Mouse (Mus musculus): ENCODE data around the gene Mgat5.

Gene Mgat5

DNA sequence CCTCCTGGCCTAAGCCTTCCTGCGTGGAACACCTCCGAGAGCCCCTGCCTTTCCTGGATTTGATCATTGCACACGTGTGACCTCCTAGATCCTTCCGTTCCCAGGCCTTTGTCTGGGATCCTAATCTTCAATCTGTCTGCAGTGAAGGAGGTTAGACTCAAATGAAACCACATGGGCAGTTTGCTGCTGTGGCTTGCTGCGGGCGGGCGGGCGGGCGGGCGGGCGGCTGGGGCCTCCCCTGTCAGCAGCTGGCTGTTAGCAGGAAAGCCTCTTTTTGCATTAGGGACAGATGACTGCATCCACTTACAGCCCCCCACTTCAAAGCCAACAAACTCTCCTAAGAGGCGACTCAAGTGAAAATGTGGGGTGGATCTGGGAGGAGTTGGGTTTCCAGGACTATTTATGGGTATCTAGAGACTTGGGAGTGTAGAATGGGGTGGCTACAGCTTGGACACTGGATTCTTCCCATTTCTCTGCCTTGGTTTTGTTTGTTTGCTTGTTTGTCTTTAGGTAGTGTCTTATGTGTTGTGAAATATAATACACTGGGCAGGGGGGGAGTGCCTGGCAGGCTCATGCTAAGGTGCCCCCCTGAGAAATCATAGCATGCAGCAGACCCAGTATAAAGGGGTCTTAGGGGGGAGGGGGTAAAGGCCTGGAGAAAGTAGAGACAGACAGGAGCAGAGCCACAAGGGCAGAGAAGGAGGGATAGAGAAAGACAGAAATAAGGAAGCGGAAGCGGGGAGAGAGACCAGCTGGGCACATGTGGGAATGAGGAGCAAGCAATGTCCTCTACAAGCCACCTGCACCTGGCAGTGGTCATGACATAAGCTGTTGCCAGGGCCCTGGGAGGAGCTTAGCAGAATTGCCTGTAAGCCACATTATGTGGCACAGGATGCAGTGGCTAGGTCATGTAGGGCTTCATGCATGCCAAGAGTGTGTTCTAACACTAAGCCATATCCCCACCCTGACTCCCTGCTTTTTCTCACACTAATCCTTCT lies 238.4 kb downstream of the Mgat5 start:
- DNase-seq = no peak

- no peak for DNase-seq
These were observed 240.1 kb downstream of the Mgat5 start for GRCm38 (mm10) chr1:127444836-127445485.

DNA sequence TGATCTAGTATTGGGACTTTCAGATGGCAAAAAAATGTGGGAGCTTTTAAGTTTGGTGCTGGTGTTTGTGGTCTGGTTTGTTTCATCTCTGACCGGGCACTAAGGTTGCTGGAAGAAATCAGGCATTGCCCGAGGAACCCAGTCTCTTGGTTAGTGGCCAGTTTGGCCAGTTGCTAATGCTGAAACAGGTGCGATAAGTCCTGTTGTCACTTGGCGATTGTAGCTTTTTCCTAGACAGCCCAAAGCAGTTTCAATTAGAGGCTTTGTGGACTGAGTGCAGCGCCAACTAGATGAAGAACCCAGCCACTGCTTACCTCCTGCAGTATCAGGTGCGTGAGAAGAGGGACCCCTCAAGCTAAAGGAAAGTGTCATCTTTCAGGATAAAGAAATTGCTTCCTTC lies 248.6 kb downstream of the Mgat5 start:
- no peak for DNase-seq

DNA sequence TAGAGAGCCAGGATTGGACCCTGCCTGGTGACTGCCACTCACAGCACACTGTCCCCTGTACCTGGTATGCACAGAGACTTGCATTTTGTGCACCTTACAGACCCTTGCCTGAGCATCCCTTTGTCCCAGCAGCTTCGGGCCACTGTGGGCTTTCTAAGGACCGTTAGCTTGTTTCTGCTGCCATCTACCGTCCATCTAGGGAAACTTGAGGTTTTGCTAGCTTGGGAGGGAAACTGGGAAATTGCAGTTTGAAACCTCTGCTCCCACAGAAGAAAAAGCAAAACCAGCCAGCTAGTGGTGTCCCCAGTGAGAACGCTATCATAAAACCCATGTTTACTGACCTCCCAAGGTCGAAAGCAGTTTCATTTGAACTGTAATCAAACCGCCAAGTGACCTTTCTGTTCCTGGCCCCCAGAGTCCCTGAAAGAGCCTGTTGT lies 254.2 kb downstream of the Mgat5 start:
- DNase-seq = peak; percentile 44

DNA sequence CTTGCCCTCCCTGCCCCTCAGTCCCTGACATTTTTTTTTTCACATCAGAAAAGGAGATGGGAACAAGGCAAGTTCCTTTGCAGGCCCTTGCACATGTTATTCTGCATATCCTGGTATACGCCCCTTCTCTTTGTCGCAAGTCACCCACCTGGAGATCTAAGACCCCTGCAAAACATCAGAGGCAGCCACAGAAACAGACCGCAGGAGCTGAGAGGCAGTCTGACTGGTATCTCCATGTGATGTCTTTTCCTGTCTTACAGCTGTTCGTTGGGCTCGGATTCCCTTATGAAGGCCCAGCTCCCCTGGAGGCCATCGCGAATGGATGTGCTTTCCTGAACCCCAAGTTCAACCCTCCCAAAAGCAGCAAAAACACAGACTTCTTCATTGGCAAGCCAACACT lies 254.8 kb downstream of the Mgat5 start:
- DNase-seq = no peak

- DNase-seq = no peak
These were observed 256.2 kb downstream of the Mgat5 start for GRCm38 (mm10) chr1:127461017-127461416.

- DNase-seq = no peak
These were observed 259.2 kb downstream of the Mgat5 start for GRCm38 (mm10) chr1:127464041-127464440.

- no peak for DNase-seq
These were observed 260.5 kb downstream of the Mgat5 start for GRCm38 (mm10) chr1:127465292-127465691.

DNA sequence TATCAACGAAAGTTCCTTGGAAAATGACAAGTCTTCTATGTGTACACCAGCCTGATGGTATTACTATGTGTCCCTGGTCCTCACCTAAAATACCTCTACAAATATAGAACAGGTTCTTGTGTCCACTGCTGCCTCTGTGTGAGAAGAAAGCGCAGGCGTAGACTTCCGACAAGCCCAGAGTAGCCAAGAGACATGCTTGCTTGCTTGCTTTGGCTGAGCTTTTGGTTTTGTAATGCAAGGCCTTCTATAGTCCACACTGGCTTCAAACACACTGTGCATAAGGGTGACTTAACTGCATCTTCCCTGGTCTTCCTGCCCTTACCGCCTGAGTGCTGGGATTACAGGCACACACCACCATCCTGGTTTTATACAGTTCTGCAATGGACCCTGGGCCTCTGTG lies 262.4 kb downstream of the Mgat5 start:
- no peak for DNase-seq

- DNase-seq = no peak
These were observed 265.4 kb downstream of the Mgat5 start for GRCm38 (mm10) chr1:127470175-127470574.

DNA sequence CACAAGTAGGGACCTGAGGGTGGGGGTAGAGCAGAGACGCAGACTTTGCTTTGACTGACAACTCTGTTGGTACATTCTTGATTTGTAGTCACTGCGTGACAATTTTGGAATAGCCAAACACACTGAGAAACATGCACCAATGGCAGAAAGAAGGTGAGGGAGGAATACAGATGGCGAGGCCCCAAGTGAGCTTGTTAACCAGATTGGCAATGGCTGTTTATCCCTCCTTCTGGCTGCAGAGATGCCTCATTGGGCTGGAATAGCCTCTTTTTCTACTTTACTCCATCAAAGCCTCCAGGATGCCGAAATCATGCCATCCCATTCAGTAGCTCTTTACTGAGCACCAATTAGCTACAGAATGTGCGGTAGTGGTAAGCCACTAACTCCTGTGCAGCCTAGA lies 270.9 kb downstream of the Mgat5 start:
- no peak for DNase-seq

DNA sequence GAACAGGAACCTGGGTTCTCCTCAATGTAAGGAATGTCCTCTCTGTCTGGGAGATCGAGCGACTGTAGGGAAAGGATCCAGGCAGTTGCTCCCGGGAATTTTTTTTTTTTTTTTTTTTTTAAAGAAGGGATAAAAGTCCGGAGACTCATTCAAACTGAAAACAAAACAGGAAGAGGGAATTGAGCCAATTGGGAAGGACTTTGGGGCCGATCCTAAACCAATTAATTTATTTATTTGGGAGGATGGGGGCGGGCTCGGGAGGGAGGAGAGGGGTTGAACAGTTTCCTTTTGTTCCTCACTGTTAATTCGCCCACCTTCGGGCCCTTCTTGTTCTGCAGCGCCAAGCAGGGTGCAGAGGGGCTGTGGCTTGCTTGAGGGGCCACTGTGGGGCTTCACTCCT lies 278.1 kb downstream of the Mgat5 start:
- DNase-seq = no peak

DNA sequence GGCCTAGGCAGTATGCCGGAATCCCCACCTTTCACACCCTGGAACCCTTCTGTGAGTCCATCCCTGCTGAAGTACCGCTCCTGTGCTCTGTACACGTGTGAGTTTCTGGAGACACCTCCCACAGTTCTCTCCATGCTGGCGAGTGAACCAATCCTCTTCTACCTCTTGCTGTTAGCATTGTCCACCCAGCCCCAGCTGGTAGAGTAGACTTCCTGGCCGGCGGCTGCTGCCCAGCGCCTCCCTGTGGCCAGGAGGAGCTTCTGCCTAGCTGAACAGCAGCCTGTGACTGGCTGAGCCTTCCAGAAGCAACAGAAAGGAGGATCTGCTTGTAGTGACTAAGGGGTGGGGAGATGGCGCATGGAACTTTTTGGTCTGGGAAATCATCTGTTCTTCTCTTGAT lies 279.4 kb downstream of the Mgat5 start:
- DNase-seq = no peak

- peak; percentile 52 for DNase-seq
These were observed 280.0 kb downstream of the Mgat5 start for GRCm38 (mm10) chr1:127484826-127485225.

DNA sequence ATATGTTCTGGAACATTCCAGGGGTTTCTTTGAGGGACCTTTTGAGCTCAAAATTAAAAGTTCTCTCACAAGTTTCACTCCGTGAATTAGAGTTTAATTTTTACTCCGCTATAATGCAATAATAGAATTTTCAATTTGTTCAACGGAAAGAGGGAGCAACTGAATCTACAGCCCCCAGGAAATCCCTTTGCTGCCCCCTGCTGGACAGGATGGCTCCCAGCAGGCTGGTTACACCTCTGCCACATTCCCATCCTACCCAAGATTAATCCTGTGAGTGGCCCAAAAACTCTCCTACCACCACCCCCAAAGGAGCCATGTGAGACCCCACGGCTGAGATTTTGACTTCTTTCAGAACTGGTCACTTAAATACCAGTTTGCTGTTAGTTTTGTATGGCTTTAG lies 282.3 kb downstream of the Mgat5 start:
- no peak for DNase-seq

DNA sequence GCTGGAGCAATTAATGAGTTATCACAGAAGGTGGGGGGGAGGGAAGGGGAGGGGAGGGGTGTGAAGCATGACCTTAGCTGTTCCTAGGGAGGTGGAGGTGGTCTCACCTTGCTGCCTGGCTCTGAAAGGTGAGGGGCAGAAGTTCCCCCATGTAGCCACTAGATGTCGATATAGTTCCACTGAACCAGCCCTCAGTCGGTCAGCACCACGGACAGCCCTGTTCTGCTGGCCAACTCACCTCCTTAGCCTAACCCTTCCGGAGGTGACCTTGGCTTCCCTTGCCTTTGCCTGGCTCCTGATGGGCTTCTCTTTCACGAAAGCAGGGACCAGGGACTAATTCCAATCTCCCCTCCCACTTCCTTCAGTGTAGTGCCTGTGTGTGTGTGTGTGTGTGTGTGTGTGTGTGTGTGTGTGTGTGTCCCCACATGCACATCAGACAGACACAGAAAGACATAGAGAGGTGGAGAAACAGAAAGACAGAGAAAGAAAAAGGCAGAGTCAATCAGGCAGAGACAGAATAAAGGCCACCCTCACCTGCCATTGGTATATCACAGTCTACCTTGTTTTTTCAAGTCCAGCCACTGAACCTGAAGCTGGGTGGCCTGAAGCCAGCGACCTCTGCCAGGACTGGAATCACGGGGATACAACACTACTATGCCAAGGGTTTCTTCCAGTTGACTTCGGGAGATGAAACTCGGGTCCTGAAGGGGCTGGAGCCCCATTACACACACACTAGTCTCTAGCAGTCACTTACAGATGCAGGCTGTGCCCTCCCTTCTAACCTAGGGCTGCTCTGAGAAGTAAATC lies 292.1 kb downstream of the Mgat5 start:
- peak; percentile 78 for DNase-seq

DNA sequence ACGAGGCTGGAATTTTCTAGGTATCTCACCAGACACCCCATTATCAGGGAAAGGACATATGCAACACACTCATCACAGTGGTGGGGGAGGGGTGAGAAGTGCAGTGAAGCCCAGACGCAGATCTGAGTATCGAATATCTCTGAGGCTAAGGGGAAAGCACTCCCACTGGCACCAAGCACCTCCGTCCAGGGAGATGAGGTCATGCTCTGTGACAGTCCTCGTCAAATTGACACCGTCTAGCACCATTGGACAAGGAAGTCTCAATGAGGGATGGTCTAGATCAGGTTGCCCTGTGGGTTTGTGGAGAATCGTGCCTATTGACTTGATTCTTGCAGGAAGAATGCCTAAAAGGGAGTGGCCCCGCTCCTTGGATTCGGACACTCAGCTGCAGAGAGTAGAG lies 293.9 kb downstream of the Mgat5 start:
- DNase-seq = no peak

GRCm38 (mm10) chr1:127500219-127500618 lies 295.4 kb downstream of the Mgat5 start:
- peak; percentile 79 for DNase-seq

DNA sequence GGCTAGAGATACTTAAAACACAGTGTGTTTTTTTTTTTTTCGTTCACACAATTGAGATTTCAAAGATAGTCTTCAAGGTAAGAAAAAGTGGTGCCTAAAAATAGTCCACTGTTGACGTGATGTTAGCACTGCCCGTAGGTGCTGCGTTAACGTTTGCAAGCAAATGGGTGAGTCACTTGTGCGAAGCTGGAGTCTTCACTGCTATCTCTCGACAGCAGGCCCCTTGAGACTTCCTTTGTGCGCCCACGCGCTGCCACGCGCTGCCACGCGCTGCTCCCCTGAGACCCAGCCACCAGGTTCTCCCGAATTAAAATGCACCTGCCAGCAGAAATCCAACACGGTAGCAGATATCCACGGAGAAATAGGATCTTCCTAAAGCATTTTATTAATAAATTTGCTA lies 295.9 kb downstream of the Mgat5 start:
- DNase-seq = no peak

GRCm38 (mm10) chr1:127507042-127507650 lies 302.3 kb downstream of the Mgat5 start:
- DNase-seq = peak; percentile 80

DNA sequence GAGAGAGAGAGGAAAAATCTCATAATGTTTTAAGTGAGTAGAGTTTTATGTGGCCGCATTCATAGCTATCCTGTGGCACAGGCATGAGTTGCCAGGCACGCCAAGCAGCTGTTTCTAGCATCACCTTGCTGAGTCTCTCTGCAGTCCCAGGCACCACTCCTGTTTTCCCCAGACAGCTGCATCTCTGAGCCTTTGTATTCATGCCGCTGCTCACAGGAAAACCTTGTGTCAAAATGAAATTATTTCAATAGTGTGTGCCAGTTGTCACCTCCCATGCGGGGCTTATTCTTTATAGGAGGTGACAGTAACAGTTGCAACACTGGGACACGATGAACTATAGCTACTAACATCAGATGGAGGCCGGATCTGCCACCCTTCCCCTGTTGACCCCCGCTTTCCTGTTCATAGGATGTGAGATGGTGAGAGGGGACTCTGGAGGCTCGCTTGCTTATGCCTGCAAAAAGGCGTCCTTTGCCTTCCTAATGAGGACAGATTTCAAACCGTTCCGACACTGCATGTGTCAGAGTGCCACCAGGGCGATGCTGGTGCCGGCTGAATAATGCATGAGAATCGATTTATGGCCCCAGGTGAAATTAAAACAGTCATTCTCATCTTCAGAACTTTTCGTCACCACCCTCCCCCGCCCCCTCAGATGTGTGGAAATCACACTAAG lies 303.4 kb downstream of the Mgat5 start:
- no peak for DNase-seq

DNA sequence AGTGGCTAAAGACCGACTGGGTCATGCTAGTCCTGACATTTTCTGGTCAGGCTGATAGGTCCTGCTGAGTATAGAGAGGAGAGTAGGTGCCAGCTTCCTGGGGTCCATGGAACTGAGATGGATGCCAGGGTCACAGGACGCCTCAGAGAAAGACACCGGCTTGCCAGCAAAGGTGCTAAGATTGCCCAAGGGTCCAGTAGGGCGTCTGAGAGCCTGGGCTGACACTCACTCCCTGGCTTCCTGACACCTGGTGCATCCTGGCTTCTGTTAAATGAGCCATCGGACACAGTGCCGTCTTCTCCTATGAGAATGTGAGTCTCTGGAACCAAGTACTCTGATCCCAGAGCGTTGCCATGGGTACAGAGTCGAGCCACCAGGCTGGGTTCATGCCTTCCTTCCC lies 304.1 kb downstream of the Mgat5 start:
- peak; percentile 81 for DNase-seq
